Mouse (Mus musculus): ENCODE measurements around the gene Sdhc.

DNA sequence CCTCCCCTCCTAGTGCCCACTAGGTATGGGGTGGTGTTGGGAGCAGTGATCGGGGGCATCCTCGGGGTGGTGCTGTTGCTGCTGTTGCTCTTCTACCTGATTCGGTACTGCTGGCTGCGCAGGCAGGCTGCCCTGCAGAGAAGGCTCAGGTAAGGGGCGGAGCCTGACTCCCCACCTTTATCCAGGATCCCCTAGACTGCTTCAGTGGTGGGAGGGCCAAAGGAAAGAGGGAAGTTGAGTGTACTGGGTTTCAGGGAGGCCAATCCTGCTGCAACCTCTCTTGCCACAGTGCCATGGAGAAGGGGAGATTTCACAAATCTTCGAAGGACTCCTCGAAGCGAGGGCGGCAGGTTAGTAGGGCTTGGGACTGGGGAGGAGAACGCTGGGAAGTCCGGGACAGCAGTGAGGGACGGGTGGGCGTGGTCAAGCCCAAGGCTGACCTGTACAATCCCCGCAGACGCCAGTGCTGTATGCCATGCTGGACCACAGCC is 9.1 kb upstream of the Sdhc start:
- TF ChIP-seq CTCF (IDR thresholded peaks at IDR 0.05; ENCODE audit: control insufficient read depth, insufficient read depth, low read length), result peak; percentile 2; the same call in 1 of the 2 replicates
- no peak for TF ChIP-seq POLR2A (IDR thresholded peaks at IDR 0.05; ENCODE audit: borderline replicate concordance, control insufficient read depth, low read depth, low read length)
